Mouse (Mus musculus) cerebellum, postnatal 14 days (tissue): ENCODE results near the gene Smad1.

Experiments
- DNase-seq, 2 experiments: peaks; one replicate each; pipeline ENCODE4 v3.0.0; 2021; ENCODE audit warnings: mixed read lengths in 2 of 2

The Smad1 gene

DNA sequence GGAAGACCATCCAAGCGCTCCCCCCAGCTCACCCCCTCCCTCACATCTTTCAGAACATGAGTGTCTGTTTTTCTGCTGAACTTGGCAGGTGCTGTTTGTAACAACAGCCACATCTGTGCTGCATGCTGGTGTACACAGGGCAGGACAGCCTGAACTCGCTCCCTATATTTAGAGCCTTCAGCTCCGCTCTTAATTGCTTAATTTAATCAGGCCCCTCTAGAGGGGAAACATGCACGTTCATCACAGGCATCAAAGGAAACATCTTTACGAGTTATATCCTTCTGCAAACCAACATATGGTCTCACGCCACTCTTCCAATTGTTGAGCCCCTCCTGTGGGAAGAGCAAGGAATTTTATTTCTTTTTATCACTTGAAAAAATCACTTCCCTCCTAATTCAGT lies 17.5 kb downstream of the Smad1 start:
- DNase-seq: no peak

DNA sequence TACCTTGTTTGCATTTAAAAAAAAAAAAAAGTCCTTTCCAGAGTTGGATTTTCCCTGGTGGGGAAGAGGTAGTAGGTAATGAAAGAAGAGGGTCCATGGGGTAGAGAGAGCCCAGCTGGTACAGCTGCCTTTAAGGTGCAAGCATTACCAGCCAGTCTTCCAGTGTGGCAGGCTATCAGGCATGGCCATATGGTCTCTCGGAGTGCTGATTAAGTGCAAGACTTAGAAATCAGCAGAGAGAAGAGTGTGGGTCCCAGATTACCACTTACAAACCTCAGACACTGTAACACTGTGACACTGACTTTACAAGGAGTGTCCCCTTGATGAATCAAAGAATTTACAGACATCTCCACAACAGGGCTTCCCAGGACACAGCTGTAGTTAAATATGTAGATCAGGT lies 18.9 kb downstream of the Smad1 start:
- no peak for DNase-seq

DNA sequence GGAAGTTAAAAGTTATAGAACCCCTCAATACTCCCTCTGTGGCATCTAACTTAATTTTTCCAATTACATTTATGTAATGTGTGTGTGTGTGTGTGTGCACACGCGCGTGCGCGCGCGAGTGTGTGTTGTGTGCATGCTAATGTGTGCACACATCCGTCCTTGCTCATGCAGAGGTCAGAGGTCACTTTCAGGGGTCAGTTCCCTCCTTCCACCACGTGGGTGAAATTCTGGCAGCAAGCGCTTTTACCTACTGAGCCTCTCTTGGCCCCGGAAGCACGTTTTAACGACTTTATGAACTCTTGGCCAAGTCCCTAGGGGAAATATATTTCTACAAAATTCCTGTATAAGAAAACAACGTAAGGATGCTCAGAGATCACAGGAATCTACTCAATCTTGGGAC lies 19.3 kb downstream of the Smad1 start:
- no peak for DNase-seq

DNA sequence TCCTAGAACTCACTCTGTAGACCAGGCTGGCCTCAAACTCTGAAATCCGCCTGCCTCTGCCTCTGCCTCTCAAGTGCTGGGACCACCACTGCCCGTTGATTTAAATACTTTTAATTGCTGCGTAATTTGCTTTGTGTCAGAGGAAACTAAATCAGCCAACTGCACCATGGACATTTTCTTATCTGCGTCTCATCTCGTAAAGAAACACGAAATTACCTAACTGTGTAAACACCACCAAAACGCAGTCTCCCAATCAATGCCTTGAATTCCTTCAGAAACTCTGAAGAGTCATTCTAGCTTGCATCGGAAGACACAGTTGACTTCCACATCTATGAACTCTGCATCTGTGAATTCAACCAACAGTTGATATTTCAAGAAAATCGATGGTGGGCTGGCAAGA lies 22.7 kb downstream of the Smad1 start:
- no peak for DNase-seq

DNA sequence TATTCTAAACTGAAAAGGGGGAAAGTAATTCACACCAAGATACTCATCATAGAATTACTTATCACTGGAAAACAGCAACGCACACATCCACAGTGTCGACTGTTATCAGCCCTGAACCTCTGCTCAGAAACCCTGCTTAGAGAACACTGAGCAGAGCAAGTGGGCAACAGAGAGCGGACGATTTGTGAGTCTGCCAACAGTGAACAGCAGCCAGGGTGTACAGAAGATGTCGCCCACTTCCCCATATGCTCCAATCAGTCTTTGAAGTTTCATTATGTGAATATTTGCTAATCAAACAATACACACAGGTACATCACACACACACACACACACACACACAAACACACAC lies 23.6 kb downstream of the Smad1 start:
- DNase-seq: peak in 1 of 2 experiments; percentile 62

DNA sequence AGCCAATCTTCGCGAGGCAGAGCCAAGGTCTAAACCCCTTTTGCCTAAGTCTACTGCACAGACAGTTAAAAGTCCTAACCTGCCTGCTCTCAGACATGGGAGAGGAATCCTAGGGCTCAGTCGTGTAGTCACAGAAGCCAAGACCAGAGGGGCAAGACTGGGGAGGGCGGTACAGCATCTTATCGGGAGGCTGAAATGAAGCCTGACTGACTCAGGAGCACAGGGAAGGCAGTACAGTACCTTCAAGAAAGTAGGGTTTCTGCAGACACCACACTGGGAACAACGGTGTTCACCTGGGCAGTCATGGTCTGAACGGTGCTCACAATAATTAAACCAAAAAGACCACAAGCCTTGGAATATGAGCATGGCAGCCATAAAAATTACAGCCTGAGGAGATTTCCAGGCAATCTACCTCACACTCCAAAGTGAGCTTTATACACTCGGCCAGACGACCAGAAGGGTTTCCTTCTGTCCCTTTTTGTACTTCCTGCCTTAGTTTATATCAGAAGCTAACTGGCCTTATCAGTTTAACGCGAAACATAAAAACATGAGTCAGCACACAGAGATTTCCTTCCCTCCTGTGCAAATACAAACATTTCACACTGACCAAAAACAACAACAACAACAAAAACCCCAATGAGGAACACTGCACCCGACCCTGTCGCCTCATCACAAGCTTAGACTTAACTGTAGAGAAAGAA lies 24.1 kb downstream of the Smad1 start:
- no peak for DNase-seq

DNA sequence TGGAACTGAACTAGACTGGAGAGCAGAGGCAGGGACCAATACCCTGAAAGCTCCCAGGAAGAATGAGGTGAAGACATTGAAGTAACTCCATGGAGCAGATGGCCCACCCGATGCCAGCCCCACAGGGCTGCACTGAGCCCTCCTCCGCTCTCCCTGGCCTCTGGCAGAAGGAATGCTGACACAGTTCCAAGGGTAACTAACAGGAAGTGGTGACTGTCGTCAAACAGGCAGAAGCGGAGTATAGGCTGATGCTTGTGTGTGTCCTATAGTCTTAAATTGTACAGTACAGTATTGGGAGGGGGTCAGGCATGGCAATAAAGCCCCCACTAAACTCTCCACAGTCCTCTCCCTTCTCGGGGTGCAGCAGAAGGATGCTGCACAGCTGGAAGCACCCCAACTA lies 24.9 kb downstream of the Smad1 start:
- DNase-seq: peak; percentile 61 to 72

DNA sequence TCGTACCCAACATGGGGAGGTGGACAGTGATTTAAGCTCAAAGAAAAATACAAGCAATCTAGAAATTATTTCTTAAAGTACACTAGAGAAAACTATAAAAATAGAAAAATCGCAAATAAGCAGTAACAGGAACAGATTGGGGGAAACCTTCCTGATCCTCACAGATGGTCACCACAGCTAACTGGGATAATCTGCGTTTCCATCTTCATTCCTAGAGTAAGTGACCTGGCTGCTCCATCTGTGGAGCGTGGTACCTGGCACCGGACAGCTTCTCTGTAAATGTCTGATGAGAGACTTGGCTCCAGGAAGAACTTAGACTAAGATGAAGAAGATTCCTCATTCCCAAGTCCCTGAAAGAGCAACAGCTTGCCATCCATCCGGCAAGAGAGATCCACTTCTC lies 25.8 kb downstream of the Smad1 start:
- DNase-seq: peak; percentile 36 to 58

DNA sequence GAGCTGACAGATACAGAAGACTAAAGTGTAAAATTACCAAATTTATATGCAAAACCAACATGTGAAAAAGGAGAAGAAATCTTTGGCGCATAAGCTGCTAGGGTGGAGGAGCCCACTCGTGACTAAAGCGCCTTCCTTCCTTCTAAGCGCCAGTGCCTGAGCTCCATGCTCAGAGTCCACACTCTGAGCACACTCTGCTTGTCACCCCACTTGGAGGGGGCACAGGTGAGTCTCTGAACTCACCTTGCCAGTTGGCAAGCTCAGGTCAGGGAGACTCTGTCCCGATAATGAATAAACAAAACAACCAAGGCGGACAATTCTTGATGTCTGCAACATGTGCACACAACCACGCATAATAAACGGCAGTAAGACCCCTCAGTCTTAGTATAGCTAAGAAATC lies 26.4 kb downstream of the Smad1 start:
- DNase-seq: peak in 1 of 2 experiments; percentile 36

DNA sequence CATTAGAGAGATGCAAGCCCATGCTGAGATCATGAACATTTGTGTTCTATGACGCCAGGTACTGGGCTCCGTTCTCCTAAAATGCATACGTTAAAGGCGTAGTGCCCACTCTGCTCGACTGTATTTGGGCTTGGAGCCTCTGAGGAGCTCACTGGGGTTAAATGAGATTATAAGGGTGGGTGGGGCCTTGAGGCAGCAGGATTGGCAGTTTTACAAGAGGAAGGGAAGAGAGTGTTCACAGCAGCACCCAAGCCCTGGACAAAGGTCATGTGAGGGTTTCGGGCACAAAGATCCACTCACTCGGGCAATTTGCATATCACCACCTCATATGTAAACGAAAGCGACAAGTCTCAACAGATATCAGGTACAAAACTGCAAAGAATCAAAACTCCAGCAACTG lies 26.8 kb downstream of the Smad1 start:
- DNase-seq: peak in 1 of 2 experiments; percentile 33

DNA sequence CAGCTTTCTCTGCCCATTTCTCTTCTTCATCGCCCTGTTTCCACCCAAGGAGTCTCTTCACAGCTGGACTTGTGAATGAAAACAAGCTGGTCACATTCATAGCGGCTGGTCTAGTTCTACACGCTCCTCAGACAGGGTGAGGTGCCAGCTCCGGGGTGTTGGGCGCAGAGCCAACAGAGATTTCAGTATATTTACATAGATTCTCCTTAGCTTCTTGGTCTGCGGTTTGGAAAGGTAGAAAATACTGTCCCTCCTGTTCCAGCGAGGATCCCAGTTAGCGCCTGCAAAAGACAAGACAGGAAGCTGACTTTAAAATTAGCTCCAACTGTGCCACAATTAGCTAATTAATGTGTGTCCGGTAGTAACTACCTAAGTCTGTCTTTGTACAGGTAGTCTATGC lies 27.2 kb downstream of the Smad1 start:
- peak; percentile 57 to 64 for DNase-seq

DNA sequence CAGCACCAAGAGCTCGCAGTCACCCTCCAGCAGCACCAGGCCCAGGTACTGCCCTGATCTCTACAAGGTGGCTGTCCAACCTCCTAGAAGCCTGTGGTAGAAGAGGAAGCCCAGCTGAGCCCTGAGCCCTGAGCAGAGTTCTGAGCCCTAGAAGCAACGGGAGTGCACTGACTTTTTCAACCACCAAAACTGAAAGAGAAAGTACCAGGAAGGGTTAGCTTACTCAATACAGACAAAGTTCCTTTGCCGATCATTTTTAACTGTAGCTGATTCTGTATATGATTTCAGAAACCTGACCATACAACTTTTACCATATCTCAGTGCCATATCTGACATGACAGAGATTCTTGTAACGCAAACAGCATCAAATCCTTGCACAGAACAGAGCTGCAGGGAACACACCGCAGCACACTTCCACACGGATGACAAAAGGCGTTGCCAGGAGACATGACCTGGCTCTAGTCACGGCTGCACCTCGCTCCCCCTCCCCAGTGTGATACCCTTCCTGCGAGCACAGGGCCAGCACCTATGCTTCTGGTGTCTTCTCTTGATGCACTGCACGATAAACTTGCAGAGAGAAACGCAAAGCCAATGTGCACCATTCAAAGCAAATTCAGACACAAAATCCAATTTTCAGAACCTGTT lies 28.6 kb downstream of the Smad1 start:
- DNase-seq: no peak

DNA sequence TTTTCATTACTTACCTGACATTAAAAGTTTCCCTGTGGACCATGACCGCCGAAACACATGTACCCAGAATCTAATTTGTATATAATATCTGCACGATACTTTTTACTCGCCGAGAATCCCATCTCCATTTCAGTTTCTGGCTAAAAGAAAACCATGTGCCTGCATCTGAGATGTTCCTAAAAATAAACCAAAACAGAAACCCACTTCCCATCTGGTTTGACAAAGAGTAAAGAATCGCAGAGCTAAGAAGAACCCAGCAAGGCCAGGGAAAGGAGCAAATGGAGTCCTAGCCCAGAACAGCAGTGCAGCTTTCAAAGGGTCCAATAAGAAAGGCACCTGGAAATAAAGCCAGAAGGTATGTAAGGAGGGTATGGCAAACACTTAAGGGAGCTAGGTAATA lies 30.2 kb downstream of the Smad1 start:
- no peak for DNase-seq

DNA sequence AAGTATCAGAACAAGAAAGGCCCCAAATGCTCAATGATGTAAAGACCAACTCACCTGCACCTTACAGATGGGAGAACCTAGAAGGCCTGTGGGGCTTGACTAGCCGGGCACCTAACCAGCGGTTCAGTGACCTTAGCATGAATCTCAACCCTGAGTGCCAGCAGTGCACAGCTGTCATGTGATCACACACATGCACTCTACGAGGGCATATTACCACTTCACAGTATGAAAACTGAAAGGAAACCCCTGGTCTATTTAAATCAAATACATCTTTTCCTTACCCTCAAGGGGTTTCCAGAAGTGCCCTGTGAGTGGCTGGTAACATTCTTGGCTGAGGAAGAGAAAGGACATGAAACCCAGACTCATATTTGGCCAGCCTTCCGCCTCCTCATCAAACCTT lies 31.4 kb downstream of the Smad1 start:
- DNase-seq: no peak

DNA sequence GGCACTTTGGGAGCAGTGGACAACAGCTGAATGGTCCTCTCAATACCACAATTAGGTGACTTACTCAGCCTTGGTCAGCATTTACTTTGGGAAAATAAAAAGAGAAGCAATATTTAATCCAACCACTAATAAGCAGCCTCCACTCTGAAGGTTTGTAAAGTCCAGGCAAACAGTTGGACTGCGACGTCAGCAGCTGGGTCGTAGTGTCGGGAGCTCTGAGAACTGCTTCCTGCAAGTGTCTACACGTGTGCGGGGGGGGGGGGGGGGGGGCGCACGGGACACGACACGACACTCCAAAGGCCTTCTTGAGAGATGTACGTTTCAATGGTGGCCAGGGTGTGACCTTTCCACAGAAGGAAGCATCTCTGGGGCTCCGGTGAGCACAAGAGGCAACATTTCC lies 32.0 kb downstream of the Smad1 start:
- DNase-seq: no peak

DNA sequence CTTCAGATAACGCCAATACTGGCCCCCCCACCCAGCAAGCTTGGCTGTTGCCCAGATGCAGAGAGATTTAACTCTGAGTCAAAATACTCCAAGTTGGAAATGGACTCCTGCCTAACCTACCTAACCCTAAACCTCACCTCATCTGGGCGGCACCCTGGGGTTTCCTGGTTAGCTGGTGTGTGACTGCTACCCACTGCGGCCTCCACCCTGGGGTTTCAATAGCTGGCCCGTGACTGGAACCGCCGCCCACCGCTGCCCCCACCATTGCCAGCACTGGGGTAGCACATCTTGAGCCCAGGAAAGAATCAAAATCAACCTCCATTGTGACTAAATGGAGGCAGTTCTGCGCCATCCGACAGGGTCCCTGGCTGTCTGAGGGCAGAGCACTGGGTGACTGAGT lies 33.1 kb downstream of the Smad1 start:
- DNase-seq: peak; percentile 30 to 44

DNA sequence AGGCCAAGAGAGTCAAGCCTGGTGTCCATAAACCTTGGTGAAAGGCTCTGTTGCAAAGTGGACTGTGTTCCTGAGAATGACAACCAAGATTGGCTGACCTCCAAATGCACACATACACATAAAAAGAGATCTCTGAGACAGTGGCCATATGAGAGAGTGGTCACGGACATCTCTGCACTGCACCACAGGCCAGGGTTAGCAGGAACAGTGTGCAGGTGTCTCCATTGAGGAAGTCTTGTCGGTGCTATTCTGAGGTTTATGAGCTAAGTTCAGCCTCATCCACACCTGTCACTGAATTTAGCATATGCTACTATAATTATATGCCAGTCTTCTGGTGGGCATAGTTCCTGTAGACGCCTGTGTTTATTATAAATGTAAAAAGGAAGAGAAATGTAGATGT lies 33.6 kb downstream of the Smad1 start:
- DNase-seq: peak in 1 of 2 experiments; percentile 56

DNA sequence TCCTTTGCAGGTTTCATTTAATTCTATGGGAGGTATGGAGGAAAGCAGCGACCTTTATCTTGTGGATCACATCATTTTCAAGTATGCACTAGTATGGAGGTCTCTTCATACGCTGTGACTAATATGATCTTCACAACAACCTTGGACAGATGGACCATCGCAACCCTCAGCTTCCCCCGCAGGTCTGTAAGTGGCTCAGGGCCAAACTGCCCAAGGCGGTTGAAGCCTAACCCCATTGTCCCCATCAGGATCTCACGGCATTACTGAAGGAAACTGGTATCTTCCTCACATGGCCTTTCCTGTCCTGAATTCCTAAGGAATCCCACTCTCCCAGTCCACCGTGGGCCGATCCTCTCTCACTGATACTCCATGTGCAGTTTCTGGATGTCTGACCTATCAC lies 34.5 kb downstream of the Smad1 start:
- peak in 1 of 2 experiments; percentile 34 for DNase-seq

DNA sequence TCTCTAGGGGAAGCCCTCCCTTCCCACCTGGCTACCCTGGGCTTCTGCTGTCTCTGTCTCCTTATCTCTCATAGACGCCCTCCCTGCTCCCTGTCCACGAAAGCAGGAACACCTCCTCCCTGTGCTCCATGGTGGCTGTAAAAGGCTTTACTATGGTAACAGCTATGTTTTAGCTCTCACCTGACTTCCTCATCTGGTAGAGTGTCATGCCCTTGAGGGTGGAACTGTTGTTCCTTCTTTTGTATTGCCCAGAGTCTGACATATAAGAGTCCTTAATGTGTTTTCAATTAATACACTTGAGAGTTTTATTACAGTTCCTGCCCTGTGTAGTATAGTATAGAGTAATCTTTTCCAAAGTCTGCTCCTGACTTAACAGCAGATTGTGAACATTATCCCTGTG lies 36.9 kb downstream of the Smad1 start:
- DNase-seq: no peak

DNA sequence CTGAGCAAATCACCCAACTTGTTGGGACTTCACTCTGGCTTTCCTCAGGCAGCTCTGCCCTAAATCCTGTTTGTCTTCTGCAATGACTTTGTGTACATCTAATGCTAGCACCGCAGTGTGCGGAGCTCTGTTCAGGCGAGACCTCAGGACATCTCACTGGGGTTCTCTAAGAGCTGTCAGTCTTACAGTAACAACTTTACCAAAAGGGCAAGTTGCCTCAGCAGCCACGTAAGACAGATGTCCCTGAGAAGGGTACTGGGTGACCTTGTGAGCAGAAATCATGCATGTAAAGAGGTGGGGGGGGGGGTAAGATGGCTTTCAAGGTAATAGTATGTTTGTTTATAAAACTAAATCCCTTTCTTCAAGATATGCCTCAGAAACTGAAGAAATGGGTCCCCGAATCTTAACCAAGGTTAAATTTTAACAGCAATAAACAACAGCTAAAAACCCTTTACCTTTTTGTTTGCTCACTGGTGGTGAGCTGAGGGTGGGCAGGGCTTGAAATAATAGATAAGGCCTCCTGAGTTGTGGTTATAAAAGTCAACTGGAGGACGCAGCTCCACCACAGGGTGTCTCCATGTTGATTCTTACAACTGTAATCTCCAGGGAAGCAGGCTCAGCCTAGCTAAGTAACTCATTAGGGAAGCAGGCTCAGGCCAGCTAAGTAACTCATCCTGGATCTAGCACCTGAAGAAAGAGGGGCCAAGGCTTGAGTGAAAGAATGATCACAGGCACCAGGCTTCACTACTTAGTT lies 38.4 kb downstream of the Smad1 start:
- DNase-seq: no peak

DNA sequence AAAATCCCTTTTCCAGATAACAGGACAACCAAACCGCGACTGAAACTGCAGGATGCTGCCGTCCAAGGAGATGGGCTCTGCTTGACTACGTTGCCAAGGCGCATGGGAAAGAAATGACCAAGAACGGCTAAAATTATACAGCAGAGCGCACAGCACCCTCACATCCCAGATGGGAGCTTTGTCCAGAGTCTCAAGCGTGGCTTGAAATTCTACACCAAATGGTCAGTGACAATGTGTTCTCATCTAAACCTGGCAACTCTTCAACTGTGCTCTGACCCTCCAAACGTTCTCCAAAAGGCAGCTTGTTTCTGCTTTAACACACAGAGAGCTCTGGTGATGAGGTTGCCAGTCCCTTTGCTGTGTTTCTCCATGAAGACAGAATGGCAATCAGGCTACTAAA lies 39.0 kb downstream of the Smad1 start:
- peak in 1 of 2 experiments; percentile 56 for DNase-seq

DNA sequence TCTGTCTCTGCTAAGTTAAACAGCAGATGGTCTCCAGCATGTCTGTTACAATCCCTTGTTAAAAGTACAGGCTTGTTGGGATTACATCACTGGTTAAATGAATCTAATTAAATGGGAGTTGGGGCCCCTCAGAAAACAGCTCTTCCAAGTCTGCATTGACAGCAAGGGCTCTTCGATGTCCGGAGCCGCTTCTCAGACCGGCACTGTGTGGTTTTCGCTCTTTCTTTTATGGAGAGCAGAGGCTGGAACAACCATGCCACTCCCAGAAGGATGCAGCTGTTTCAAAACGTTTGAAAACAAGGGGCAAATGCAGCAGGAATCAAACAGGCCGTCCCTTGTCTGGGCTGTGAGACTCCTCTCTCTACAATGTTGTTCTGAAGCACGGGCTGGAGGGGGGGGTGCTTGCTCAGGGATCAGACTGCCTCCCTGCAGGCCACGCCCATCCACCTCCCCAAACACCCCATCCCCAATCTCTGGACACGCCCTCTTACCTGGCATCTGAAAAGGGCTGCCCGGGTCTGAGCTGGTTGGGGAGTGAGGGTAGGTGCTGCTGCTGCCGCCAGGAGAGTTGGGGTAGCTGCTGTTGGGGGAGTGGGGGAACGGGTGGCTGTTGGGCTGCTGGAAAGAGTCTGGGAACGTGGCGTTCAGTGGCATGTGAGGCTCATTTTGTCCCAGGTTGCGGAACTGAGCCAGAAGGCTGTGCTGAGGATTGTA lies 43.4 kb downstream of the Smad1 start:
- DNase-seq: no peak

DNA sequence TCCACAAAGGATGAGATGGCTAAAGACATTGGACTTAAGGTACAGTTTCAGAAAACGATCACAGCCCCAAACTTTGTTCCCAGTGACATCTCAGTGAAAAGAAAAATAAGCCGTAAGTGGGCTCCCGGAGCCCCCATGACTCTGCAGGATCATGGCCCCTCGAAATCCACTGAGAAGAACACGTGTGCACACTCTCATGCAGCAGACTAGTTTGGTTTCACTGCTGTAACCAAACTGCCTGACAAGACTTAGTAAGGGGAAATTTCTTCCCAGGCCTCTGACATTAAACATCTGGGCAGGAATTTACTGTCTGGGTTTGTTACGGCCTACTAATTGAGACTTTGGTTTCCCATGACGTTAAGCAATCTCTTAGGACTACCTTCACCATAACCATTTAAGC lies 45.3 kb downstream of the Smad1 start:
- no peak for DNase-seq

DNA sequence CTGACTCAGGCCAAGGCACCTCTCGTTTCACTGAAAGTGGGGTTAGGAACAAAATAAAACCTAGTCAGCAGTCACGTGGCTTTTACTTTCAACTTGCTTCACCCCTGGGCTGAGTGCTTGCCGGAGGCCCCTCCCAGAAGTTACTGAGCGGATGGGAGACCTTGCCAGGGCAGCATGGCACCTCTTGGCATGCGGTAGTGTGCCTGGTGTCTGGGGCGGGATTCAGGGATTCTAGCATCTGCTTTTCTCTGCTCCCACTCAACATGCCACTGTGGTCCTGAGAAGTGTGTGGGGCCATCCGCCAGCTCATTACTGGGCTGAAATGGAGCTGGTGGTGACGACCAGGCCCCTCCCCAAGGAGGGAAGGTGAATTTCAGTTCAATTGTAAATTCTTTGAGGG lies 47.4 kb downstream of the Smad1 start:
- DNase-seq: peak; percentile 55 to 73
